Mouse (Mus musculus) forebrain, embryonic 11.5 days (tissue): ENCODE results near the gene Man1b1. TPM values are rescaled to one million over a fixed set of nuclear protein-coding genes. Genes with fewer than 3 reads are reported as not detected.

Experiments
- ATAC-seq: fragments of 200-750 bp; cut with Nextera tagmentation; replicated peaks from 2 replicates; pipeline ENCODE4 v1.8.0; 2017; ENCODE audit warnings: moderate TSS enrichment; ENCODE audit not compliant: low FRiP score
- DNase-seq: peaks from one replicate; pipeline ENCODE4 v3.0.0-alpha.2; 2017; ENCODE audit warnings: low spot score
- H3K27ac ChIP-seq: fragments of 300-500 bp; sonication (generic); 2 replicates; pipeline ENCODE4 v1.5.1; 2014; ENCODE audit warnings: low read depth, low read length
- H3K27me3 ChIP-seq: fragments of 300-500 bp; sonication (generic); 2 replicates; pipeline ENCODE4 v1.6.1; 2014; ENCODE audit warnings: mild to moderate bottlenecking, low read length, mixed read lengths; ENCODE audit not compliant: control insufficient read depth, insufficient read depth
- H3K36me3 ChIP-seq: fragments of 300-500 bp; sonication (generic); 2 replicates; pipeline ENCODE4 v1.6.1; 2014; ENCODE audit warnings: mild to moderate bottlenecking, low read length, moderate library complexity, mixed read lengths; ENCODE audit not compliant: control insufficient read depth, insufficient read depth
- H3K4me1 ChIP-seq: fragments of 300-500 bp; sonication (generic); replicated peaks from 2 replicates; pipeline ENCODE4 v1.6.1; 2014; ENCODE audit warnings: low read length, mixed read lengths; ENCODE audit not compliant: control insufficient read depth, insufficient read depth
- H3K4me2 ChIP-seq: fragments of 300-500 bp; sonication (generic); 2 replicates; pipeline ENCODE4 v1.6.1; 2014; ENCODE audit warnings: low read depth, mild to moderate bottlenecking, low read length, moderate library complexity, mixed read lengths; ENCODE audit not compliant: severe bottlenecking
- H3K4me3 ChIP-seq: fragments of 300-500 bp; sonication (generic); 2 replicates; pipeline ENCODE4 v1.5.1; 2014; ENCODE audit warnings: low read depth, low read length
- H3K9ac ChIP-seq: fragments of 300-500 bp; sonication (generic); 2 replicates; pipeline ENCODE4 v1.6.1; 2014; ENCODE audit warnings: low read length
- H3K9me3 ChIP-seq: fragments of 300-500 bp; sonication (generic); 2 replicates; pipeline ENCODE4 v1.6.1; 2016; ENCODE audit warnings: low read length, mixed read lengths; ENCODE audit not compliant: control insufficient read depth
- WGBS: fragments of 180-500 bp; shearing (Covaris S2); extraction: QIAGEN DNeasy Blood & Tissue Kit; methylation state at CpG from one replicate; pipeline ENCODE4 v1.1.7; 2014; 5-methylcytosine and 5-hydroxymethylcytosine counted together
- polyA plus RNA-seq: library from polyadenylated mRNA; unstranded; fragments of >200 nt; fragmentation: Nextera tagmentation; extraction: Ambion mirVana; gene quantifications from 2 replicates; pipeline ENCODE4 v1.2.1, GENCODE M21; 2014

The Man1b1 gene
- polyA plus RNA-seq = 75.7 and 77.8 TPM in 2 replicates

DNA sequence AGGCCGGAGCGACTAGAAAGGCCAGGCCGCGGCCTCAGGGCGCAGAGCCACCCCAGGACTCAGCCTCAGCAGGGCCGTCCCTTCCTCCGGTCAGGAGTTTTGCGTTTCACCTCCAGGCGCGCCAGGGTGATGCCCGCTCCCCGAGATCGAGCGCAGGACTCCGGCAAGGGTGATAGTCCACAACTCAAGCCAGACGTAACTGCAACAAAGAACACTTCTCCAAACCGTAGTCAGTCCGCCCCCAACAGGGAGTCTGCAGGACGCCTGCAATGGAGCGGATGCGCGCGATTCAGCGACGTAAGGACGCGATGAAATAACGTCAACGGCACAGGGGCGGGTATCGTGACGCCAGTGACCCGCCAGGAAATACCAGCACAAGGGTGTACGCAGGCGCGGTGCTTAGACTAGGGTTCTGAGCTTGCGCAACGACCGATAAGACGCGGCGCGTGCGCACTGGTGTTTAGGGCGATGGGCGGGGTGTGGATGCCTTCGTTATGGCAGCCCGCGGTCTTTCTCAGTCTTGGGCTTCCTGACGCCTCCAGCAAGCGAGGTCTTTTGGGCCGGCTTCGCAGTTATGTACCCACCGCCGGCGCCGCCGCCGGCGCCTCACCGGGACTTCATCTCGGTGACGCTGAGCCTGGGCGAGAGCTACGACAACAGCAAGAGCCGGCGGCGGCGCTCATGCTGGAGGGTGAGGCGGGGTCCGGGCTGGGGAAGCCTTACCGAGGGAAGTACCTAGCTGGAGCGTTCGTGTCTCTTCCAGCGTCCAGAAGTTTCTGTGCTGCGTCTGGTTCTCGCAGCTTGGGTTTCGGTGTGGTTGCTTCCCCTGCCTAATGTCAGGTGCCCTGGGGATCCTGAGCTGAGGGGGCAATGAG, at the start of gene Man1b1:
Gene Man1b1, plus strand, starts transcription at position 53 of the 875 bp plus-strand sequence.
- H3K4me1 ChIP-seq = peaks cover 6% of the 10 kb centered on the region; the same call in 1 of the 2 replicates
- peak within 1 kb of the TSS; percentile 81 for H3K4me2 ChIP-seq
- H3K36me3 ChIP-seq = peaks cover 3% of the 10 kb centered on the region; the same call in 1 of the 2 replicates
- no peaks in the 10 kb centered on the region for H3K27me3 ChIP-seq
- H3K9me3 ChIP-seq = no peaks in the 10 kb centered on the region
- peak within 1 kb of the TSS; percentile 70 for H3K27ac ChIP-seq
- DNase-seq (peak; percentile 99), ATAC-seq (peak; percentile 98)
- peak within 1 kb of the TSS; percentile 92 for H3K9ac ChIP-seq
- peak within 1 kb of the TSS; percentile 91 for H3K4me3 ChIP-seq
- WGBS = under 1% methylated on average over 78 of the region's 78 CpGs

DNA sequence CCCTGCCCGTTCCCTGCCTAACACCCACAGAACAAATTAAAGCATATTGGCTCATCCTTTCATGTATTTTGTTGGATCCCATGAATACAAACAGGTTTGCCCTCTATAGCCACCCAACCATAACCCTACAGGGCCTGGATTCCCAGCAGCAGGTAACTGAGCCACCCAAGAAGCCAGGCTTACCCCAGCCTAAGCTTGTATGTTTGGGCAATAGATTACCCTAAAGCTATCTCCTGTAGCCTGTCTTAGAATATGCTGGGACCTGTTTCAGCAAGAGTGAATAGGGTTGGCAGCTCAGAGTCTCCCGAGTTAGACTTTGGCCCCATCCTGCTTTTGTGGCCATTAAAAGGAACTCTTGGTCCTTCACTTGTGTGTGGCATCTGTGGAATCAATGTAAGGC, 46.6 kb upstream of the Man1b1 start:
- 97% methylated on average over 2 of the region's 2 CpGs for WGBS
- H3K36me3 ChIP-seq = peaks cover 7% of the 10 kb centered on the region; the same call in 1 of the 2 replicates
- H3K9ac ChIP-seq = no peak overlapping the region

DNA sequence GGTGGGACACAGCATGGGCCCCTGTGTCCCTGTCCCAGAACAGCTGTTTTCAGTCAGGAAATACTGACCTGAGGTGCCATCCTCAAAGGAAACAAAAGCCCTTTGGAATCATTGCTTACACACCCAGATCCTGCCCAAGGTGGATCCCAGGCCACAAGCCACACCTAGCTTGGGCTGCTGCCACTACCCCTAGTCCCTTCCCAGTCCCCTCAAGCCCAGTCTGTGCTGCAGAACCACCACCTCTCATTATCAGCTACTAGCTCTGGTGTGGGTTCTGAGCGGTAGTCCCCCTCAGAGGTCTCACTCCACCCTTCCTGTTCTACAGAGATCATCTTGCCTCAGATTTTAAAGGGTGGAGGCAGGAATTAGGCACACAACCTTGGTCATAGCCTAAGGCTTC, 45.8 kb upstream of the Man1b1 start:
- Histone ChIP-seq H3K4me2 (no peak overlapping the region), H3K9me3 (no peaks in the 10 kb centered on the region), H3K4me1 (no peaks in the 10 kb centered on the region; the same call in 1 of the 2 replicates), H3K9ac (no peak overlapping the region), H3K27ac (no peak overlapping the region), H3K4me3 (no peak overlapping the region), H3K27me3 (peaks cover 35% of the 10 kb centered on the region), H3K36me3 (peaks cover 7% of the 10 kb centered on the region; the same call in 1 of the 2 replicates)
- no peak for ATAC-seq
- WGBS = 88% methylated on average over 1 of the region's 1 CpGs
- DNase-seq = no peak

More for the DNA sequence above, 46.6 kb upstream of the Man1b1 start:
- H3K9me3 ChIP-seq = no peaks in the 10 kb centered on the region
- H3K27me3 ChIP-seq = peaks cover 27% of the 10 kb centered on the region
- ATAC-seq = no peak
- H3K4me2 ChIP-seq = no peak overlapping the region
- no peak overlapping the region for H3K27ac ChIP-seq
- H3K4me1 ChIP-seq = no peaks in the 10 kb centered on the region
- no peak for DNase-seq
- H3K4me3 ChIP-seq = no peak overlapping the region

DNA sequence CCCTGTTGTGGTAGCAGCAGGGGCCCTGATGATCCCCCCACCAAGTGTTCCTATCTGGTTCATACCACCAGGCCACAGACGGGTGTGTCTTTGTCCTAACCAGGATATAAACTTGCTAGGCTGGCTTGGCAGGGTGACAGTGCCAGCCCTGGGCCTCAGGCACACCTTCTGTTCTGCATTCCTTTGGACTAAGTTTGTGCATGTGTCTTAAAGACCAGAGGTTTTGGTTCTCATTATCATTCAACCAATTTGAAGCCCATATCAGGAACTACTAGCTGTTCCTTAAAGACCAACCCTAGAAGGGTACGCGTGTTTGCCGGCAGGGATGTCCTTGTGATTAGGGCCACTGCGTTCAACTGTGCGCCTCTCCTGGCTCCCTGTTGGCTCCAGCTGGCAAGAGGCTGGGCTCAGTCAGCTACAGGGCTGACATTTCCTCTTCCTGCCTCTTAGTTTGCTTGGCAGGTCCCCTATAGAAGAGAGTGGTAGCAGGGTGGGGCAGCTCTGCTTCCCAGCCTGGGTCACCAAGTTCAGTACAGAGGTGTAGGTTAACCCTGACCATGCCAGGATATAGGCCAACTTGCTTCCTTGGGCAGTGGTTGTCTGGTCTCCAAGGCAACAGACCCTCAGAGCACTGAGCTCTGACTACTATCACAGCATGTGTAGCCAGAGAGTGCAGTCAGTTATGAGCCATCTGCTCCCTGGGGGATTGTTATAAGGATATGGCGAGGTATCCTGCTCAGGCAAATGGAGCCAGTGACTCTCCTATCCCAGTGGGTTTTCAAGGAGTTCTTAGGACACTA, 45.1 kb upstream of the Man1b1 start:
- no peak overlapping the region for H3K27ac ChIP-seq
- ATAC-seq (no peak), DNase-seq (no peak)
- no peak overlapping the region for H3K4me2 ChIP-seq
- H3K4me3 ChIP-seq = no peak overlapping the region
- no peaks in the 10 kb centered on the region for H3K9me3 ChIP-seq
- peaks cover 1% of the 10 kb centered on the region; the same call in 1 of the 2 replicates for H3K4me1 ChIP-seq
- H3K9ac ChIP-seq = no peak overlapping the region
- peaks cover 7% of the 10 kb centered on the region; the same call in 1 of the 2 replicates for H3K36me3 ChIP-seq
- peaks cover 42% of the 10 kb centered on the region for H3K27me3 ChIP-seq
- WGBS = 54% methylated on average over 7 of the region's 7 CpGs

DNA sequence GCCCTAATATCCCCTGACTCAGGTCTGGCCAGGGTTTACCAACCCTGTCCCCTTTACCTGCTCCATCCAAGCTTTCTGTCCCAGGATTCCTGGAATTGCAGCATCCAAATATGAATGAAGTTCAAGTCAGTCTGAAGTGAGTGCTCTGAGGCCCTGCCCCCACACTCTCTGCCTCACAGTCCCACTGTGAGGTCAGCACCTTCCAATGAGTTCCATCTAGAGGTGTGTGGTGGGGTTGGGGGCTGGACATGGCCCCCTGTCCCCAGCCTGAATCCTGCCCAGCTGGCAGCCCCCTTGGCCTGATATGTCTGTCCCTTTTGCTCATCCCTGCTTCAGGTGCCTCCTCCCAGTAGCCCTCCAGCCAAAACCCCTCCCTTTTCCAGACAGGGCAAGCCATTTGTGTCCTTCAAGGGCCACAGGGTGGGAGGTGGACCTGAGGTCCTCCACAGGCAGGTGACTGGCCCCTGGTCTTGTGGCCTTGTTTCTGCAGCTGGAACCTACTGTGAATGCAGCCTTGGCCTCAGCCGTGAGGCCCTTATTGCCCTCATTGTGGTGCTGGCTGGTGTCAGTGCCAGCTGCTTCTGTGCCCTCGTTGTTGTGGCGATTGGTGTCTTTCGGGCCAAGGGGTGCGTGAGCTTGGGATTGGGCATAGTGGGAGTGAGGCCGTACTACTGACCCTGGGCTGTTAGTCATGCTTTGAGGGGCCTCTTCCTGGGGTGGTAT, 44.0 kb upstream of the Man1b1 start, which contains the start of gene Tmem210:
Gene Tmem210, plus strand, starts transcription at position 219 of the 723 bp plus-strand sequence.
- no peak within 1 kb of the TSS for H3K9ac ChIP-seq
- no peak within 1 kb of the TSS for H3K4me2 ChIP-seq
- H3K4me1 ChIP-seq = peaks cover 3% of the 10 kb centered on the region; the same call in 1 of the 2 replicates
- peaks cover 7% of the 10 kb centered on the region; the same call in 1 of the 2 replicates for H3K36me3 ChIP-seq
- WGBS = 82% methylated on average over 6 of the region's 6 CpGs
- peaks cover 52% of the 10 kb centered on the region for H3K27me3 ChIP-seq
- no peak within 1 kb of the TSS for H3K4me3 ChIP-seq
- DNase-seq = no peak
- H3K9me3 ChIP-seq = no peaks in the 10 kb centered on the region
- H3K27ac ChIP-seq = no peak within 1 kb of the TSS
- no peak for ATAC-seq

DNA sequence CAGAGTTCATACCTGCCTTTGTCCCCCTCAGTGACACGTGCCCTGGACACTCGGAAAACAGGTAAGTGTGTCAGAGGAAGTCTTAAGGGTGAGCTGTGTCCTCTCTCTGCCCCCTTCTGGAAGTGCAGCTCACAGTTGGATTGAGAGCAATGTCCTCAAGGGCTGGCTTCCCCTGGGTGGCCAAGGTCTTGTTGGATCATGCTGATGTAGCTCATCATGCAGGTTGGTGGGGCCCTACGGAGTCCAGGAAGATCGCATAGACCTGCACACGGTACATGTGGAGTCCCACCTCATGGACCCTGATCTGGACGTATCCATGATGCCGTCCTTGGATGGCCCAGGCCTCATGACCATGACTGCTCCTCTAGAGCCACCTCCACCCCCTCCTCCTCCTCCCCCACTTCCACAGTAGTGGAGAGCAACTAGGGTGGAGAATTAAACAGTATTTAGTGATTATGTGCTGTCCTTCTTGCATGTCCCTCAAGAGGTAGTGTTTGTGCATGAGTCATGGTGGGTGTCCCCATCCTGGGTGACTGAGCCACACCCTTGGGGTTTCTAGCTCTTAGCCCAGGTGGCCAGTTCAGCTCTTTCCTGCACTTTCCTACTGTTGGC, 43.3 kb upstream of the Man1b1 start:
- Histone ChIP-seq H3K27me3 (peaks cover 52% of the 10 kb centered on the region), H3K36me3 (peaks cover 7% of the 10 kb centered on the region; the same call in 1 of the 2 replicates), H3K9me3 (no peaks in the 10 kb centered on the region), H3K9ac (no peak overlapping the region), H3K4me2 (no peak overlapping the region), H3K4me3 (no peak overlapping the region), H3K27ac (no peak overlapping the region), H3K4me1 (peaks cover 3% of the 10 kb centered on the region; the same call in 1 of the 2 replicates)
- DNase-seq (no peak), ATAC-seq (no peak)
- 79% methylated on average over 7 of the region's 7 CpGs for WGBS

DNA sequence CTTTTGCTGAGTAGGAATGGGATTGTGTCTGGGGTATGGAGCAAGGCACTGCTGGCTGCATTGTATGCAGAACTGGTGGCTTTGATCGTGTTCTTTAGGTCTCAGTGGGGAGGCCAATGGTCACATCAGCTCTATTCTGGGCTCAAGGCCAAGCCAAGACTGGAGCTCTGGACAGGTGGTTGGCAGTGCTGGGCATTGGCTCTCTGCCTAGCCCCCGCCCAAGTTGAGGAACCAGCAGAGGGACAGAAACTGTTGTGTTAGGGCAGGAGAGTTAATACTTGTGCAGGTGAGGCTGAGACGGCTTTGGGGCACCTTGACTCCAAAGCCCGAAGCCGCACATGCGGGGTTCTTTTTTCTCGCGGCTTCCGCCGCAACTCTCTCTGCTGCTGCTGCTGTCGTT, 42.5 kb upstream of the Man1b1 start, which contains the start of gene Lrrc26:
Gene Lrrc26, plus strand, starts transcription at position 265 of the 400 bp plus-strand sequence.
- DNase-seq (no peak), ATAC-seq (no peak)
- H3K4me2 ChIP-seq = no peak within 1 kb of the TSS
- WGBS = 10% methylated on average over 11 of the region's 11 CpGs
- no peak within 1 kb of the TSS for H3K27ac ChIP-seq
- no peak within 1 kb of the TSS for H3K4me3 ChIP-seq
- no peak within 1 kb of the TSS for H3K9ac ChIP-seq
- peaks cover 52% of the 10 kb centered on the region for H3K27me3 ChIP-seq
- peaks cover 5% of the 10 kb centered on the region; the same call in 1 of the 2 replicates for H3K36me3 ChIP-seq
- no peaks in the 10 kb centered on the region for H3K9me3 ChIP-seq
- H3K4me1 ChIP-seq = peaks cover 3% of the 10 kb centered on the region; the same call in 1 of the 2 replicates
